Mouse (Mus musculus) bone marrow, adult 2 months (tissue): ENCODE data around the gene Tmem239.

ENCODE experiments used
- CTCF ChIP-seq: fragments of 200-500 bp; IDR thresholded peaks from 2 replicates; pipeline ENCODE4 v1.5.1; 2011; ENCODE audit warnings: low read length, control low read depth; ENCODE audit not compliant: control insufficient read depth, insufficient read depth
- POLR2A ChIP-seq: fragments of 200-500 bp; IDR thresholded peaks from 2 replicates; pipeline ENCODE4 v1.6.1; 2011; ENCODE audit warnings: low read depth, mild to moderate bottlenecking, control low read depth, low read length, borderline replicate concordance; ENCODE audit not compliant: control insufficient read depth

DNA sequence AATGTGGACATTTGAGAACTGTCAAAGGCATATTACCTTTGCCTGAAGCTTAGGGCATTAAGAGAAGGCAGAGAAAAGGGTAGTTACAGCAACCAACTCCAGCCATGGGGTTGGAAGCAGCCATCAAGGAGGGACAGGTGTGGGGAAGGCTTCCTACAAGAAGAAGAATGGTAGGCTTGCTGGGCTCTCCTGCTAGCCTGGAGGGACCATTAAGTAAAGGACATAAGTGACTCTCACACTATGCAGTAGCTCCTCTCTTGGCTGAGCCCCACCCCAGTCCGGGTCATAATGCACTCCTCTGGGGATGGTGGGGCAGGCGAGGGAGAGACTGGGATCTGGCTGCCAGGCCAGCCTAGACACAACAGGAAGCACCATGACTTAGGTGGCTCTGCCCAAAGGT, at the start of gene Tmem239:
- TF ChIP-seq CTCF (no peak), POLR2A (no peak)
